Mouse (Mus musculus) midbrain, embryonic 10.5 days (tissue): ENCODE results near the gene Slc35f3. TPM values are rescaled to one million over a fixed set of nuclear protein-coding genes. Genes with fewer than 3 reads are reported as not detected.

ENCODE experiments used
- DNase-seq: peaks from one replicate; pipeline ENCODE4 v3.0.0-alpha.2; 2017; ENCODE audit warnings: low spot score
- H3K27ac ChIP-seq: fragments of 300-500 bp; sonication (generic); replicated peaks from 2 replicates; pipeline ENCODE4 v1.5.1; 2016; ENCODE audit warnings: mild to moderate bottlenecking
- H3K27me3 ChIP-seq: fragments of 300-500 bp; sonication (generic); 2 replicates; pipeline ENCODE4 v1.6.1; 2016; ENCODE audit warnings: low read depth, mild to moderate bottlenecking; ENCODE audit not compliant: poor library complexity, severe bottlenecking
- H3K36me3 ChIP-seq: fragments of 300-500 bp; sonication (generic); 2 replicates; pipeline ENCODE4 v1.6.1; 2016; ENCODE audit warnings: mild to moderate bottlenecking, moderate library complexity
- H3K4me1 ChIP-seq: fragments of 300-500 bp; sonication (generic); 2 replicates; pipeline ENCODE4 v1.6.1; 2016
- H3K4me3 ChIP-seq: fragments of 300-500 bp; sonication (generic); 2 replicates; pipeline ENCODE4 v1.5.1; 2016; ENCODE audit warnings: mild to moderate bottlenecking, moderate library complexity
- H3K9me3 ChIP-seq: fragments of 300-500 bp; sonication (generic); replicated peaks from 2 replicates; pipeline ENCODE4 v1.6.1; 2016; ENCODE audit warnings: mild to moderate bottlenecking
- WGBS: fragments of 180-500 bp; shearing (Covaris S2); methylation state at CpG from one replicate; pipeline ENCODE4 v1.1.7; 2016; 5-methylcytosine and 5-hydroxymethylcytosine counted together
- polyA plus RNA-seq: library from polyadenylated mRNA; unstranded; fragments of >200 nt; fragmentation: Nextera tagmentation; extraction: Ambion mirVana; gene quantifications from 2 replicates; pipeline ENCODE4 v1.2.1, GENCODE M21; 2016

The Slc35f3 gene
- polyA plus RNA-seq, 1 experiment from 2014 or later: 0.15 TPM

DNA sequence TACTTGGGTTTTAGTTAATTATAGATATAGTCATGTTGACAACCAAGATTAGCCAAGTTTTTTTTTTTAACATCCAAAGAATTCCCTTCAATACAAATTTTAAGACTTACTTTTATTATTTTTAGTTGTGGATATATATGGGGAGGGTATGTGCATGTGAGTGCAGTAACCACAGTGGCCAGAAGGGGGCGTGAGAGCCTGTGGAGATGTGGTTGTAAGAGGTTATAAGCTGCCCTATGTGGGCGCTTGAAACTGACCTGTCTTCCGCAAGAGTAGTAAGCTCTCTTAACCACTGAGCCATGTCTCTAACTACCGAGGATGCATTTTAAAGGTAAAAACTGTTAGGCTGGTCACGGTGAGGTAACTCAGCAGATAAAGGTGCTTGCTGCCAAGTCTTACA, 45.1 kb downstream of the Slc35f3 start:
- Histone ChIP-seq H3K27me3 (no peaks in the 10 kb centered on the region), H3K27ac (no peak overlapping the region), H3K9me3 (no peaks in the 10 kb centered on the region), H3K4me1 (peaks cover 9% of the 10 kb centered on the region), H3K36me3 (no peaks in the 10 kb centered on the region), H3K4me3 (no peak overlapping the region)
- WGBS: 86% methylated on average over 5 of the region's 5 CpGs
- DNase-seq: no peak

DNA sequence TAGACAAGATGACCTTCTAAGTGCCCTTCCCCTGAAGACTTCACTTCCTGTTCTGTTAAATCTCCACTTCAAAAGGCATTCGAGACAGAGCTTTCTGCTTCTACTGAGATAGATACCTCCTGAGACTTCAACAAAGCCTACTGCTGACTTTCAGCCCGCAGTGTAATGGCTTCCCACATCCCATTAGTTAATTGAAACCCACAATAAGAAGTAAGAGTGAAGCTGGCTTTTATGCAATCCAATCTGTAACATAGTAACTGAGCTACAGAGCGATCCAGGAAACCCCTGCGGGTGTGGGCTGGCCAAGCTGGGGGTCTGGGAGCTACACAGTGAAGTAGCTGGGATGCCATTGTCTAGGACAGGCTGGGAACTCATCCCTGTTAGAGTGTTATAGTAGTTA, 46.7 kb downstream of the Slc35f3 start:
- no peaks in the 10 kb centered on the region for H3K36me3 ChIP-seq

DNA sequence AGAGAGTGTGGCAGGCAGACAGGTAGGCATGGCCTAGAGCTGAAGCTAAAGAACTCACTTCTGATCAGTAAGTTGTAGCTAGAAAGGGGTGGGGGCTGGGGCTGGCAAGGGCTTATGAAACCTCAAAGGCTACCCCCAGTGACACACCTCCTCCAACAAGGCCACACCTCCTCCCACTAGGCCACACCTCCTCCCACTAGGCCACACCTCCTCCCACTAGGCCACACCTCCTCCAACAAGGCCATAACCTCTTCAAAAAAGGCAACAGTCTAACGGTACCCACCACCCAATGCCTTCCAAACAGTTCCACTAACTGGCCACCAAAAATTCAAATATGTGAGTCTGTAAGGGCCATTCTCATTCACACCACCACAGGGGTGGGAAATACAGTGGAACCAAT, 54.9 kb downstream of the Slc35f3 start:
- Histone ChIP-seq H3K27ac (no peak overlapping the region), H3K4me3 (no peak overlapping the region), H3K4me1 (no peaks in the 10 kb centered on the region), H3K27me3 (no peaks in the 10 kb centered on the region), H3K36me3 (no peaks in the 10 kb centered on the region), H3K9me3 (no peaks in the 10 kb centered on the region)
- DNase-seq: no peak
- WGBS: 86% methylated on average over 1 of the region's 1 CpGs

More for the DNA sequence above, 46.7 kb downstream of the Slc35f3 start:
- Histone ChIP-seq H3K9me3 (no peaks in the 10 kb centered on the region), H3K4me3 (no peak overlapping the region), H3K4me1 (peaks cover 9% of the 10 kb centered on the region), H3K27me3 (no peaks in the 10 kb centered on the region), H3K27ac (peak overlapping the region; percentile 14; the same call in 1 of the 2 replicates)
- 61% methylated on average over 4 of the region's 4 CpGs for WGBS
- no peak for DNase-seq

DNA sequence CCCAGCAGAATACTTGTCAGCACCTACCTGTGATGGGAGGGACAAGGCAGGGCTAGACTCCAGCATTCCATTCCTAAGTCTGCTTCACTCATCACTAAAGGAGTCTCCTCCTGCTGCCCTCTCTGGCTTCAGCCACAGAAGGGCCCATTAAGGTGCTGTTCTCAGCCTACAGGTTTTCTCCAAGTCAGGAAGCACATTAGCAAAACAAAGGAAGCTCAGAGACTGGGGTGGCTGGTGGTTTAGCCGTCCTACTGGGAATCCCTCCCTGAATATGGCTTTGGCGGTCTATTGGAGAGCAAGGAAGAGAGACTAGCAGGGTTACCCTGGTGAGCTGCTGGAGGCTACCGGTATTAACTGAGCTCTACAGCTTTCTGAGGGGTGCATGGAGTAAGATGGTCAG, 59.6 kb downstream of the Slc35f3 start:
- no peaks in the 10 kb centered on the region for H3K27me3 ChIP-seq
- H3K9me3 ChIP-seq: no peaks in the 10 kb centered on the region
- H3K27ac ChIP-seq: no peak overlapping the region
- no peak for DNase-seq
- H3K4me1 ChIP-seq: peaks cover 16% of the 10 kb centered on the region
- H3K36me3 ChIP-seq: no peaks in the 10 kb centered on the region
- 37% methylated on average over 3 of the region's 3 CpGs for WGBS
- H3K4me3 ChIP-seq: no peak overlapping the region

DNA sequence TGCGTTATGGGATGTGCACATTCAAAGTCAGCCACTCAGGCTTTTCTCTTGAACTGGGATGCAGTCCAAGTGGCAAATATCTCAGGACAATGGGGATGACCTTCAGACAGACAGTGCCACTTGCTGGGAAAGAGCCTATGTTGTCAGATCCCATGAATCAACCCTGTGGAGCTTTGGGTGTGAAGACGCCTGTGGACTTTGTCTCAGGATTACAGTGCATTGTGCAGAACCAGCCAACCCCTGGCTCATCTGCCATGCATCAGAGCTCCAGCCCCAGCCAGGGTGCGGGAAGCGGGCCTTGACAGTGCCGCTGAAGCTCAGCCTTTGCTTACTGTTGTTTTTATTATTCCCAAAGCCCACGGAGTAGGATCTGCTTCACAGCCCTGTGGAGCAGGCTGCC, 60.9 kb downstream of the Slc35f3 start:
- Histone ChIP-seq H3K4me3 (no peak overlapping the region), H3K27ac (peak overlapping the region; percentile 70), H3K27me3 (no peaks in the 10 kb centered on the region), H3K9me3 (no peaks in the 10 kb centered on the region), H3K4me1 (peaks cover 16% of the 10 kb centered on the region), H3K36me3 (no peaks in the 10 kb centered on the region)
- DNase-seq: peak; percentile 13
- WGBS: 50% methylated on average over 6 of the region's 6 CpGs

DNA sequence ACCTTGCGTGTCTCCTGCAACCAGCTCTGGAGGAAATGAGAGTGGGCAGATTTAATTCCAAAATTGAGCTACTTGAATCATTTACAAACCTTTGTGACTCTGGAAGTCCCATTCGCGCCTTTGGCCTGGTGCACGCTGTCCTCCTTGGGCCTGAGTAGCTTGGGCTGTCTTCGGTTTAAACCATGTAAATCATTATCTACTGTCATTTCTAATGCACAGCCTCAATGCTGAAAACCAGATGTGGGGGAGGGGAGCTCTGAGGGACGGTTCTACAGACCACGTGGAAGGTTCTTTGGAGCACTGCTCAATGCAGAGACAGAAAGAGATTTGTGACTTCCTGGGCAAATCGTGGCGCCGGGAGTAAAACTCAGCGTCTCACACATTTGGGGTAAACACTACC, 61.7 kb downstream of the Slc35f3 start:
- WGBS: 83% methylated on average over 11 of the region's 11 CpGs
- Histone ChIP-seq H3K9me3 (no peaks in the 10 kb centered on the region), H3K27me3 (no peaks in the 10 kb centered on the region), H3K4me3 (no peak overlapping the region), H3K4me1 (peaks cover 16% of the 10 kb centered on the region), H3K36me3 (no peaks in the 10 kb centered on the region), H3K27ac (peak overlapping the region; percentile 70)
- DNase-seq: no peak

DNA sequence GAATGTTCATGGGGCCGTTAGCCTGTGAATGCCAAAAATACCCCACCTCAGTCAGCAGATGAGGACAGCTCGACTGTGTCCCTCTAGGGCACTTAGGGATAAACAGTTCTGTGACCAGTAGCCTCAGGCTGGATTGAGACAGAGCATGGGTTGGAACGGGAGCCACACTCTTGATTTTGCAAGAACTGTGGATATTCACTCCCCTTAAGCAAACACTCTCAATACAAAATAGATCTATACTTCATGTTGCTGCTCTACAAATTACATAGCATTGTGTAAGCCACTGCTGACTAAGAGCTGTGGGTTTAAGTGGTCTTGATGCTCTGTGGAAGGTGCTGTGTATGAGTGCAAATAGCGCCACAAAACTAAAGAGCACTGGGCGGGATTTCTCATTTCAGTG, 62.3 kb downstream of the Slc35f3 start:
- Histone ChIP-seq H3K4me3 (no peak overlapping the region), H3K9me3 (no peaks in the 10 kb centered on the region), H3K36me3 (no peaks in the 10 kb centered on the region), H3K4me1 (peaks cover 16% of the 10 kb centered on the region), H3K27ac (no peak overlapping the region), H3K27me3 (no peaks in the 10 kb centered on the region)
- no peak for DNase-seq
- 72% methylated on average over 5 of the region's 5 CpGs for WGBS

DNA sequence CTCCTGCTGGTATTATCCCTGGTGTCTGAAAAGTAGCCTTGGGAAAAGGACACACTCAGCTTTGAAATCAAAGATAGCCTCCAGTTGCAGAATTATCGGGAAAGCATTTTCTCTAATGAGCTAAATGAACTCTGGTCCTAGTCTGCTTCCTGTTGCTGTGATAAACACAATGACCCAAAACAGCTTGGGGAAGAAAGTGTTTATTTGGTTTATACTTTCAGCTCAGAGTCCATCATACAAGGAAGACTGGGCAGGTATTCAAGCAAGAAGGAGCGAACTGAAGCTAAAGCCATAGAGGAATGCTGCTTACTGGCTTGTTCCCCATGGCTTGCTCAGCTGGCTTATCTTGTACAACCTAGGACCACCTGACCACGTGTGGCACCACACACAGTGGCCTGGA, 67.9 kb downstream of the Slc35f3 start:
- Histone ChIP-seq H3K9me3 (no peaks in the 10 kb centered on the region), H3K27ac (no peak overlapping the region), H3K4me3 (no peak overlapping the region), H3K27me3 (no peaks in the 10 kb centered on the region), H3K36me3 (no peaks in the 10 kb centered on the region), H3K4me1 (no peaks in the 10 kb centered on the region)
- DNase-seq: no peak
- 71% methylated on average over 3 of the region's 3 CpGs for WGBS

DNA sequence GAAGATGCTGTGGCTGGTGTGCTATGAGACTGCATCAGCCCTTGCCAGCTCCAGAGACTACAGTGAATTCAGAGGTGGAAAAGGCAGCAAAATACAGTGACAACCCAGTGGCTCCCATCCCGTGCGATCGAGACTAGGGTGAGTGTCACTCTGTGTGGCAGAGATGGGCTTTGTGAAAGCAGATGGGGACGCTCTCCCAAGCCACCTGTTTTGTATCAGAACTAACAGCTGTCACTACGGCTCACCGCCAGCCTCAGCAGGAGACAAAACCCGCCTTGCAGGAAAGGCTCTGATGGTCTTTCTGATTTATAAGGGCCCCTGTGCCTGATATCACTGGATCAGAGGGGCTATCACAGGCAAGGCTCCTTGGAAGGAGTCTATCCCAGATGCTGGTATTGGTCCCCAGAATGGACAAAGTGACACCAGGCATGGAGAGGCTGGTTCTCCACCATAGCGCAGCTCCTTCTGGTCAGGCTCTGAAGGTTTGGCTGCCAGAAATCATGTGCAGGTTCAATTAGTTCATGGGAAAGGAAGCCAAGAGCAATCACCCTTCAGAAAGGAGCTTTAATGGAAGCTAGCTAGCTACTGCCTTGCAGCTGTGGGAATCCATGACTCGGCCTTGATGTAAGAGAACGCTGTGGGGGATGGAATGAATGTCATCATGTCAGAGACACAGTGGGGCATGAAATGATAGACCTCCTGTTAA, 70.1 kb downstream of the Slc35f3 start:
- no peak for DNase-seq
- no peak overlapping the region for H3K4me3 ChIP-seq
- no peaks in the 10 kb centered on the region for H3K4me1 ChIP-seq
- no peaks in the 10 kb centered on the region for H3K36me3 ChIP-seq
- no peaks in the 10 kb centered on the region for H3K27me3 ChIP-seq
- no peaks in the 10 kb centered on the region for H3K9me3 ChIP-seq
- WGBS: 84% methylated on average over 10 of the region's 10 CpGs
- no peak overlapping the region for H3K27ac ChIP-seq

DNA sequence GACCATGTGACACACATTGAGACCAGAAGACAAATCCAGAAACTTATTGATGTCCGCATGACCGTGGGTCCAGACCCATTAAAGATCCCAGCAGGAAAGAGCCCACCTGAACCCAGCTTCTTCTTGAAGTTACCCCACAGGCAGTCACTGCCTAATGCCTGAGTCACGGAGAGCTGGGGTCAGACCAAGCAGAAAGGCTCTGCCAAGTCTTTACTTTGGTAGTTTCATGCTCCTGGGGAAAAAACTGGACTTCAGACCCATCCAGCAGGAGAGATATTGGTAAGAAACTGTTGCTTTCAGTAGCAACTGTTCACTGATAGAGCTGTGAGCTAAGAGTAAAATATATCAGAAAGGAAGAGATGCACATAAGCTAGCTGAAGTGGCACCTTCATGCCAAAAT, 73.5 kb downstream of the Slc35f3 start:
- Histone ChIP-seq H3K27ac (no peak overlapping the region), H3K4me1 (no peaks in the 10 kb centered on the region), H3K4me3 (no peak overlapping the region), H3K27me3 (0 out of 2 replicates have a peak, but pooled peaks cover 5% of the 10 kb centered on the region), H3K36me3 (no peaks in the 10 kb centered on the region), H3K9me3 (no peaks in the 10 kb centered on the region)
- DNase-seq: no peak
- 88% methylated on average over 3 of the region's 3 CpGs for WGBS

DNA sequence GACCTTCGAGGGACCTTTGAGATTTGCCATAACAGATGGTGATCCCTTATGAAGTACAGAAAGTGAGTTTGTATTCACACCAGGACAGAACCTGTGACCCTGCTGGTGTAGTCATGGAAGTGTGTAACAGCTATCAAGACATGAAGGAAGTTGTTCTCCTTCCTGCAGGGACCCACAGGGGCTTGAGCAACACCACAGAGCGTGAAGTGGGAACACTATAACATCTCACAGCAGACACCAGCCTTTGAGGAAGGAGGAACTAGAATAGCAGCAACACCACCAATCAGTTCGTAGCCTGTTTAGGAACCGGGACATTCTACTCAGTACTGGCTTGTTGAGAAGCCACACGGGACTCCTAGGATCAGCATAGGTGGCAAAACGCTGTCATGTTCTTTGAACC, 81.2 kb downstream of the Slc35f3 start:
- Histone ChIP-seq H3K9me3 (no peaks in the 10 kb centered on the region), H3K27me3 (0 out of 2 replicates have a peak, but pooled peaks cover 6% of the 10 kb centered on the region), H3K36me3 (no peaks in the 10 kb centered on the region), H3K4me1 (no peaks in the 10 kb centered on the region), H3K4me3 (no peak overlapping the region), H3K27ac (no peak overlapping the region)
- DNase-seq: no peak
- WGBS: 89% methylated on average over 6 of the region's 6 CpGs

DNA sequence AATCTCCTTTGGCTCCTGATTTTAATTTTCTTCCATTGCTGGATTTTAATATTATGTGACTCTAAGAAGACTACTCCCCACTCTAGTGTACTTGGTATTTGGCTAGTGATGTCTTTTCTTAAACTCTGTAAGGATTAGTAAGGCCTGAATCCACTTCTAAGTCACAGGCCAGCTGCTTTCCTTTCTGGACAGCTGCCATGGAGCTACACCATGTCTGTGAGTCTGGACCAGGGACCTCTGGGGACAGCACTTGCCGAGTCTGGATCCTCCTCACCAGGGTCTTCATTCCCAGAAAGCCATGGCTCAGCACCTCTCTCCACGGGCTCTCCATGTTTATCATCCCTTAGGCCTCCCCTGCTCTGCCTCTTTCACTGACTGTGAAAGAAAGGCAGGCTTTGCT, 81.8 kb downstream of the Slc35f3 start:
- H3K9me3 ChIP-seq: no peaks in the 10 kb centered on the region
- no peaks in the 10 kb centered on the region for H3K4me1 ChIP-seq
- no peak for DNase-seq
- H3K27me3 ChIP-seq: 0 out of 2 replicates have a peak, but pooled peaks cover 6% of the 10 kb centered on the region
- no peak overlapping the region for H3K27ac ChIP-seq
- H3K36me3 ChIP-seq: no peaks in the 10 kb centered on the region
- no peak overlapping the region for H3K4me3 ChIP-seq
- 59% methylated on average over 2 of the region's 2 CpGs for WGBS

DNA sequence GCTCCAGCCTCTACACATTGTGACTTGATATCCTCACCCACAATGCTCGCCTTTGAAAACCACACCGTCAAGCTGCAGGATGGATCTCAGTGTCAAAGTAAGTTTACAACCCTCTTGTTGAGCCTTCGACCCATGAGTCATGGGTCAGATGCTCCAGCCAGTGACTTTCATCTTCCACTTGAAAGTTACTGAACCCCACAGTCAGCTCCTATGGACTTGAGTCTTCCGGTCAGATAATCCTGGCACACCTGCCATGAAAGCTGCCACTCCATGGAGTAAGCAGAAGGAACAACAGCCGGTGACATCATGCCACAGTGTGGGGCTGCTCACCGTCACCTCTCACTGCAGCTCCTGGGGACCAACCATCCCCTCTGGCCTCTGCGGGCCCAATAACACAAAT, 82.9 kb downstream of the Slc35f3 start:
- no peak overlapping the region for H3K27ac ChIP-seq
- WGBS: 83% methylated on average over 7 of the region's 7 CpGs
- no peaks in the 10 kb centered on the region for H3K36me3 ChIP-seq
- no peak for DNase-seq
- peaks cover 6% of the 10 kb centered on the region; the same call in 1 of the 2 replicates for H3K27me3 ChIP-seq
- H3K4me1 ChIP-seq: no peaks in the 10 kb centered on the region
- H3K9me3 ChIP-seq: no peaks in the 10 kb centered on the region
- H3K4me3 ChIP-seq: no peak overlapping the region
